Mouse (Mus musculus): ENCODE data around the gene Gsdme.

The Gsdme gene

DNA sequence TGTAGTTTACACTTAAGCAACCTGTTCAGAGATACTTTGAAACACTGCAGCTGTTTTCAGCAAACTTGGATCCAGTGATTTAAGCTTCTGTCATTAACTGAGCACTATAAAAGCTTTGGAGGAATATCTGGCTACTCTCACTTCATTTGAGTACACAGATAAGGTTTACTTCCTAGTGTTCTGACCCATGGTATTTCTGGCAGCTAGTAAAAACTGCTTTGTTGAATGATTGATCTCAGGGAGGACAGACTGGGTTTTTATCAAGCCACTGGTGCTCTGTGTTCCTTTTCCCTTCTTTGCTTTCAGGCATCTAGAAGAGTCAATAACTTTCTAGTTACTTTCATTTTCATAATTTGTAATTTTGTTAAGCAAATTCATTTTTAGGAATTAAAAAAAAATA is 74.3 kb downstream of the Gsdme start:
- no peak for DNase-seq (ENCODE audit: low spot score)

GRCm38 (mm10) chr6:50187955-50188354 is 75.7 kb downstream of the Gsdme start:
- DNase-seq (ENCODE audit: low spot score): no peak

GRCm38 (mm10) chr6:50180189-50180588 is 83.5 kb downstream of the Gsdme start:
- peak; percentile 18 for DNase-seq (ENCODE audit: low spot score)

- DNase-seq (ENCODE audit: low spot score): no peak
Observed at GRCm38 (mm10) chr6:50175736-50176135, 87.9 kb downstream of the Gsdme start.

GRCm38 (mm10) chr6:50169771-50170170 is 93.9 kb downstream of the Gsdme start:
- no peak for DNase-seq (ENCODE audit: low spot score)

- DNase-seq (ENCODE audit: low spot score): no peak
Observed at GRCm38 (mm10) chr6:50168821-50169220, 94.8 kb downstream of the Gsdme start.

DNA sequence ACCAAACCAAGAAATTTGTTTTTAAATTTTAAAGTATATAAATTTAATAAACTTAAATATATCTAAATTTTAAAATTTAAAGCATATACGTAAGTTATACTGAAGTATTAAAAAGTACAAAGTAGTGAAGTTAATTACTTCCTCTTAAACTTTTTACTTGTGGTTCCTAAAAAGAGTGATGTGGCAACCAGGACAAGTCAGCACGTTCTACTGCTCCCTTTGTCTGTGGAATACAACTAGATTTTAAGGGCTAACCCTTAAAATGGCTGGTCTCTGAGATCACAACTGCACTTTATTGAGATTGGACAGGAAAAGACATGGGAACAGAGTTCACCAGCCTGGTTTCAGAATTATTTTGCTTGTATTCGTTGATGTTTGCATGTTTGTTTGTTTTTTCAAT is 100.6 kb downstream of the Gsdme start:
- DNase-seq (ENCODE audit: low spot score): no peak

DNA sequence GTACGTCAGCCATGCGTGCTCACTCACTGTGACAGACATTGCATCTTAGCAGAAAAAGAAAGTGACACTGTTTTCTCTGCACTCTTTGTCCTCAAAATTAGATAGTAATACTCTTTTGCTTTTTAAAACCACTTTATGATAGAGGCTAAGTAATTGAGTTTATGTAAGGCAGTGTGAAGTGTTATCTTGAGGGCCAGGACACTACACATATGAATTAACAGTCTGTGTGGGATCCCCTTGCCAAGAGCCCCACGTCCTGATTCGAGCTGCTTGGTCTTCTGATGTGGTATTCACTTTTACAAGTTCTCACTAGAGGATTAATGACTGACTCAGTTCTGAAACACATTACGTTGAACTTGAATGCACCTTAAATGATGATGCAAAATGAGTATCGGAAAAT is 103.8 kb downstream of the Gsdme start:
- DNase-seq (ENCODE audit: low spot score): no peak

GRCm38 (mm10) chr6:50149378-50149777 is 114.3 kb downstream of the Gsdme start:
- DNase-seq (ENCODE audit: low spot score): no peak

- no peak for DNase-seq (ENCODE audit: low spot score)
Observed at GRCm38 (mm10) chr6:50146158-50146557, 117.5 kb downstream of the Gsdme start.

DNA sequence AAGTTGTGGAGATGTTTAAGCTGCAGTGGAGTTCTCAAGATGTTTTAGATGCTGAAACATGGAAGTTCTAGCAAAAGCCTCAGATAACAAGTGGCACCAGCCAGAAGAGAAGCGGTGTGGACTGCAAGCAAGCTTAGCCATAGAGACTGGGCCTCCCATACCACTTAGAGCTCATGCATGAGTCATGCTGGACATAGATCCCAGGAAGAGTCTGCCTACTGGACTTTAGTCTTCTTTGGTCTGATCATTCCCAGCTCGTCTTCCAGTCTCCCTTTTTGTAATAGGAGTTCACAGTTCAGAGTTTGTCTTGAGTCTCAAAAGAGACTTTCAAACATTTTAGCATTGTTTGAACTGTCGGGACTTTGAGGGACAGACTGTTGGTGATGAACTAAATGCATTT is 124.1 kb downstream of the Gsdme start:
- DNase-seq (ENCODE audit: low spot score): no peak
